Mouse (Mus musculus) frontal cortex, postnatal 14 days (tissue): ENCODE measurements around the gene Med31.

ENCODE experiments used
- DNase-seq, 2 experiments: peaks; one replicate each; pipeline ENCODE4 v3.0.0; 2022; ENCODE audit warnings: low spot score in 2 of 2

Med31 gene

GRCm38 (mm10) chr11:72215410-72215797 lies at the start of gene Med31:
Gene Med31, minus strand, starts transcription at chr11:72215592.
- peak in 1 of 2 experiments; percentile 64 for DNase-seq

- no peak for DNase-seq
These were observed 41.0 kb upstream of the Med31 start for GRCm38 (mm10) chr11:72256441-72256840.

DNA sequence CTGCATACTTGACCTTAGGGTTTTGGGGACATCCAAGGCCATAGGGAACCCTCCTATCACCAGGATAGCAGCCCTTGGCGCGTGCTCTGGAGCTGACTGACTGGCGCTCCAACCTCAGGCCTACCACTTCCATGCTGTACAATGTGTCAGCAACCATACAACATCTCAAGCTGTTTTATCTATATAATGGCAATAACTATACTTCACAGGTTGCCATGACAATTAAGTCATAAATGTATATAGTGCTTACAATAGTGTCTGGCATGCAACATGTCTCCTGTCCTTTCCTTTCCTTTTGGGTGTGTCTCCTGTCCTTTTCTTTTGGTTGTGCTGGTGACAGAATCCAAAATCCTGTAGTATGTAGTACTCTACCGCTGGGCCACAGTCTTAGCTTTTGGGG lies 40.2 kb upstream of the Med31 start:
- no peak for DNase-seq

- no peak for DNase-seq
These were observed 29.9 kb upstream of the Med31 start for GRCm38 (mm10) chr11:72245196-72245753.

DNA sequence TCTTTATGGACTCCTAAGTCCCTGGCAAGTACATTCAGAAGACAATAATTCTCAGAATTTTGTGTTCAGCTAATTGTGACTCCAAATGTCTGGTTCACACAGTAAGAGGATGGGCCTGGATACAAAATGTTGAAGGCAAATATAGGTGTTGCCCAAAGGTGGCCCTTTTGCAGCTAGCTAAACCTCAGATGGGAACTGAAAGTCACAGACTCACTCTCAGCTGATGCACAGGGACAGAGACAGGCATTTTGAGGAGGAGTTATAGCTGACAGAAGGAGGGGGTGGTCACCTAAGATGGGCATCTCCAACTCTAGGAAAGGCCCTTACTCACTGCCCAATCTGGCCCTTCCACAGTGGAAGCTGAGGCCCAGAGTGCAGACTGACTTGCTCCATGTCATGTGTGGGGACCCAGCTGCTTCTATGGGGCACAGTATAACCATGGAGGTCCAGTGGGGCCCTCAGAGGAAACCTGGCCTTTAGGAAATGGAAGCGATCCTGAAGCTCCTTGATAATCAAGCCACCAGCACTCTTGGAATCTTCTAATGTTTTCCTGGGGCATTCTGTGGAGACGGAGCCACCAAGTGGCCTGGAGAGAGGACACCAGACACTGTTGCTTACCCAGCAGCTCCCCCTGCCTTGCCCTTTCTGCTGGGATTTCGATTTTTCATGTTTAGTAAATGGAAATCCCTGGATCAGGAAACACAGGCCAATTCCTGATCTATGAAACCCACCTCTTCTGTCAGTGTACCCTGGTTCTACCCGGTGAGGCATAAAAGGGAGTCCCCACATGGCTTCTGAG lies 24.9 kb upstream of the Med31 start:
- no peak for DNase-seq

DNA sequence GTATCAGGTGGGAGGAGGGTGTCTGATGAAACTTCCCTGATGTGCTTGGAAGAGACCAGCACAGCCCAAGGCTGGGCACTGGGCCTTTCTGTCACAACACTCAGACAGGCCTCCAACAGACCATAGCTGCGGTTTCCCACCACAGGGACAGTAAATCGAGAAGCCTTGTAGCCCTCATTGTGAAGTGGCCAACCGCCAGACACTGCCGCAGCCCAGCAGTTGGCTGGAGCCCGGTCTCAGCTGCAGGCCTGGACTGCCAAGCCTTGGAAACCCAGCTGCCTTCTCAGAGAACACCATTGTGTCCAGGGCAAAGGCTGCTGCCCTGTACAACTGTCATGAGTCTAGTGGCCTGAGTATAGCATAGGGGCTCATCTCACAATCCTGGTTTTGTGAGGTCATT lies 18.6 kb upstream of the Med31 start:
- DNase-seq = peak in 1 of 2 experiments; percentile 50

GRCm38 (mm10) chr11:72232991-72233390 lies 17.6 kb upstream of the Med31 start:
- DNase-seq = no peak

DNA sequence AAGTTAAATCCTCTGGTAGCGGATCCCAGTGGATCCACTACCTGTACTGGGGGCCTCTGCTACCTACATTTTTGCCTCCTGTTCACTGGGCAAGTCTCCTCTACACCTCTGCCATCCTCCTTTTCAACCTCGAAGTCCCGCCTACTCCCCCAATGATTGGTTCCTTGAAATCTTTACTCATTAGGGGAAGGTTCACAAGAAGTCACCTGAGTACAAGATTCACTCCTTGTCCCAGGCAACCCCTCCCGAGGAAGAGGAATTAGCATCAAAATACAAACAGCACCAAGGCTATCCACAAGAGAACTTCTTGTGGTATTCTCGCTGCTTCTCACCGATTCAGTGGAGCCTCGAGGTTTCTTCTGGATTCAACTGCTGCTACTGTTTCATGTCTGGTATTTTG lies 16.7 kb upstream of the Med31 start:
- no peak for DNase-seq

DNA sequence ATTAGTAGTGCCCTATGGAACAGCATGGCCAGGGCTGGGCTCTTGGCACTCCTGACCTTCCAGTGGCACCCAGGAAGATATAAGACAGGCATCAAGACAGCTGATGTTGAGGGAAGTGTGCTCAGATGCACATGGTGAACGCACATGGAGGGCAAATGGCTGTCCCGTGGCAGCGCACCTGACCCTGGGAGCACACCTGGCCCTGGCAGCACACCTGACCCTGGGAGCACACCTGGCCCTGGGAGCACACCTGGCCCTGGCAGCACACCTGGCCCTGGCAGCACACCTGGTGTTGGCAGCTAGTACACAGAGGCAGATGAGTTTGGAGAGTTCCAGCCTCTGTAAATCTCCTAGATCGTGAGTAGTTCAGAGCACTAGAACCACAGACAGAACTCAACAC lies 13.1 kb upstream of the Med31 start:
- no peak for DNase-seq

DNA sequence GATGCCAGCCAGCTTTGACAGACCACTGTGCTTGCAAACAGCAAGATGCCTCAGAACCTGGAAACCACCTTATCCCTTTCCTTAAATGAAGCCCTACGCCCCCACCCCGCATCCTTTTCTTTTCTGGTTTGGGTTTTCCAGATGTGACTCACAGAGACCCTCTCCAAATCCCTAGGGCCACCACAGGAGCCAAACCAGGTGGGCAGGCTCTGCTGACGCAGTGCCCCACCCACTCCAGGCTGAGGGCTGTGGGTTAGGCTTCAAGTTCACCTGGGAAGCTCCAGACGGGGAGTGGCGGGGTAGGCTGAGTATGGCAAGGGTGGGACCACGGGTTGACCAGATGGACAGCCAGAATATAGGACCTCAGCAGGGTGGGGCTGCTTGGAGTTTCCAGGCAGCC lies 11.5 kb upstream of the Med31 start:
- no peak for DNase-seq

DNA sequence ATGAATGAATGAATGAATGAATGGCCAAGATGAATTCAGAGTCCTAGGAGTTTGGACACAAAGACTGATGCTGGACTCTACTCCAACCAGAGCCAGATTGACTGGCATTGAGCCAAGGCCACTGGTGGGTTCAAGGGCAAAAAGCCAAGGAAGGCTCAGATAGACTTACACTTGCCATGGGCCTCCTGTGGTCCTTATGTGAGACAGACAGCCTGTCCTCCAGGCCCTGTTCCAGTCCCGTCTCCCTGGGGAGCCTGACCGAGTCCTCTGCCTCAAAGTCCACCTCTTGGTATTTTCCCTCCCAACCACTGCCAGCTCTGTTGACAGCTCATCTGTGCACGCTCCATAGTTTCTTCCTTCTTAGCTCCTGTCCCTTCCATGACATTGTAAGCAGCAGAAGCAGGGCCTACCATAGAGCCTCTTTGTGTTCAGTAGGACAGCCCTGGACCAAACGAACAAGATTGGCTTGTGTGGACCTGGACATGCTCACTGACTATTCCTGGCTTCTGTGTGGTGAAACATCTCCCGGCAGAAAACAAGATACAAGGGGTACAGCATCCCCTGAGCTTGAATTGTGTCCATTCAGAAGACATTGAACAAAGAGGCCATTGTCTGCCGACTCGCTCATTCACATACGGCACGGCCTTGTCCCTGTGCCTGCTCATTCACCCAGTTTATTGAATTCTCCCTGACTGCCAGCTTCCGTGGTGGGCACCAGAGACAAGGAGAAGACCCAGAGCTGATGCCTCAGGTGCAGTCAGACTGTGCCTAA lies 10.8 kb upstream of the Med31 start:
- DNase-seq = no peak

DNA sequence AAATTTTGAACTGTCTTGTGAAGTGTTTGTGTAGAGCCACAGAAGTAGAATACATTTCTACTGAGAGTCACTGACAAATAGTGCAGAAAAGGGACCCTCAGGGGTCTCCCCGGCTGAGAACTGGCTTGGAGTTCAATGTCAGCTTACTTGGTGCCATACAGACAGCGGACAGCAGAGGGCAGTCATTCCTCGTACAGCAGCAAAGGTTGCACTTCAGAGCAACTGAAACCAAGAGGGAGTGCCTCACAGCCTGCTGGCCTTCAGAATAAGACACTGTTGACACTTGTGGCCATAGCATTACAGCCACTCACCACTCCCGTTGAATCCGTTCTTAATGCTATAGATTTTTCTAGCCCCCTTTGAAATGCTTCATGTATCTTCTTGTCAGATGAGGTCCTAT lies 9.5 kb upstream of the Med31 start:
- peak; percentile 59 to 82 for DNase-seq

DNA sequence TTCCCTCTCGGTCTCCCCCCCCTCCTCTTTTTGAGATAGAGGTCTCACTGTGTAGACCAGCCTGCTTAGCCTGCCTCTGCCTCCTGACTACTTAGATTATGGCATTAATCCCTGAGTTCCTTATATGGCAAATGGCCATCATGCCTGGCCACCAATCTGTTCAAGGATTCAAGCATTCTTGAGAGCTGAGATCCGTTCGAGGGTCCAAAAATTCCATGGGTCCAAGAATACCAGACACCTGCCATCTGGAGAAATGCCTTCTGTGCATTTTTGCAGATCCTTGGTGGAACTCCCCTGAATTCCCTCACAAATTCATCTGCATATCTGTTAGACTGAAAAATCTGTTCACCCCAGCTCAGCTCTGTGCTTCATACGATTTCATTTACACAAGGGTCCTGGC lies 8.0 kb upstream of the Med31 start:
- no peak for DNase-seq

- DNase-seq = peak in 1 of 2 experiments; percentile 63
These were observed 5.9 kb upstream of the Med31 start for GRCm38 (mm10) chr11:72221278-72221677.

DNA sequence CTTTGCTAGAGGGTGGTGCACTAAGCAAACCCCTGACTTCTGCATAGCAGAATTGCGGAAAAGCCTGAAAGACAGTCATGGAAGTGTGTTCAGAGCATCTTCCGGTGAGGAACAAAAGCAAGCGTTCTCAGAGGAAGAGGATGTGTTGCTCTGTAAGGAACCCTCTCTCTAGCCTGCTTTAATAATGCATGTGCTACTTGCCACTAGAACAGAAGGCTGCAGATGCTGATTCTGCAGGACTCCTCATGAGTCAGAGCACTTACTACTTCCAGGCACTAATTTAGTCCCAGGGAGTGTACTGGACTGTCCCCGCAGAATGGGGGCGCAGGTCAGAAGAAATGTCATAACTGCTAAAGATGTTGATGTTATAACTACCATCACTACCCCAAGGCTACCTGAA lies 1.7 kb upstream of the Med31 start:
- DNase-seq = no peak

- peak; percentile 93 for DNase-seq
These were observed 592 bp downstream of the Med31 start for GRCm38 (mm10) chr11:72214591-72215409.

DNA sequence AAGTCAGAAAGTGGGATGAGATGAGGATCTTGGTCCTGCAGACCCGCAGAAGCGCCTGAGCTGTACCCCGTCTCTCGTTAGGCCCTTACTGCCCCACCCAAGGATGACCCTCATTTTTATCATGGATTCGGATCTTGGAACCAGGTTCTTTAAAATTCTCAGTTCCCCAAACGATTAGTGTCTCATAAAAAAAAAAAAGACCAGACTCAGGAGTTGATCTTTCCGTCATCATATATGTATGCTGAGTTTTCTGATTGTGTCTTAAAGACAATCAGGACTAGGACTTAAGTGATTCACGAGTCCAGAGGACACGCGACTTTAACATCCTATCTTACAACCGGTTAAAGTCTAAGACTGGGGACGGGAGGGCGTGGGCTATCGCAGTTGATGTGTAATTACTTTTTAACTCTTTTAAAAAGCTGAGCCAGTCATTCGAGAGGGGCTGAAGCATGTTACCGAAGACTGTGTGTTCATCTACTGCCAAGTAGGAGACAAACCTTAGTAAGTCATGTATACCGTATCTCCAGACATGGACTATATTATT lies 7.5 kb downstream of the Med31 start:
- no peak for DNase-seq

- DNase-seq = peak; percentile 78 to 84
These were observed 8.1 kb downstream of the Med31 start, which contains the start of the genes 4933427D14Rik and Txndc17 for GRCm38 (mm10) chr11:72207204-72207833. Gene 4933427D14Rik, minus strand, starts transcription at chr11:72207459. Gene Txndc17, plus strand, starts transcription at chr11:72207547.

- DNase-seq = no peak
These were observed 8.8 kb downstream of the Med31 start, which contains the start of gene Gm43951 for GRCm38 (mm10) chr11:72206341-72207203. Gene Gm43951, minus strand, starts transcription at chr11:72206840.

- DNase-seq = no peak
These were observed 10.1 kb downstream of the Med31 start for GRCm38 (mm10) chr11:72205256-72205655.
